Mouse (Mus musculus): ENCODE data around the gene Ebf1.

The Ebf1 gene

GRCm38 (mm10) chr11:44833351-44833996 lies 216.4 kb downstream of the Ebf1 start:
- DNase-seq (ENCODE audit: low read depth, low spot score) = no peak

- DNase-seq (ENCODE audit: low read depth, low spot score) = no peak
These were observed 218.0 kb downstream of the Ebf1 start for GRCm38 (mm10) chr11:44835166-44835565.

GRCm38 (mm10) chr11:44837592-44837991 lies 220.5 kb downstream of the Ebf1 start:
- DNase-seq (ENCODE audit: low read depth, low spot score) = no peak

GRCm38 (mm10) chr11:44841127-44842056 lies 224.3 kb downstream of the Ebf1 start:
- no peak for DNase-seq (ENCODE audit: low read depth, low spot score)

GRCm38 (mm10) chr11:44851874-44852273 lies 234.8 kb downstream of the Ebf1 start:
- DNase-seq (ENCODE audit: low read depth, low spot score) = no peak

- no peak for DNase-seq (ENCODE audit: low read depth, low spot score)
These were observed 235.8 kb downstream of the Ebf1 start for GRCm38 (mm10) chr11:44852921-44853320.

GRCm38 (mm10) chr11:44854496-44854895 lies 237.4 kb downstream of the Ebf1 start:
- DNase-seq (ENCODE audit: low read depth, low spot score) = no peak

- DNase-seq (ENCODE audit: low read depth, low spot score) = no peak
These were observed 244.0 kb downstream of the Ebf1 start for GRCm38 (mm10) chr11:44861108-44861507.

DNA sequence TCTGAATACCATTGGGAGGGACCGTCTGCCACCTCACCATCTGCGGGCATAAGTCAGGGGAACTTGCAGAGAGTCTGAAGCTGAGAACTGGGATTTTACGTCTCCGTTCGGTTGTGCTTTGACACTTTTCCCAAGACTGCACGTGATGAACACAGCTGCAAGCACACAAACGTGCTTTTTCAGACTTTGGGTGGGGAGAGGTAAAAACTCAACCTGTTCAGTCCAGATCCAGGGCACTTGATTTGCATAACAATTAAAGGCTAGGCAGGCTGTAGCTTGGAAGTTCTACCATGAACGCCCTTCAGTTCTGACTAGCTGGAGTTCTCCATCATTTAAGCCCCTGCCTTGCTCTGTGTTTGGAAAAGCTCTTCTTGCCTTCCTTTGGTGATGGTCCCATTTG lies 246.8 kb downstream of the Ebf1 start:
- DNase-seq (ENCODE audit: low read depth, low spot score) = peak; percentile 80

- no peak for DNase-seq (ENCODE audit: low read depth, low spot score)
These were observed 249.5 kb downstream of the Ebf1 start for GRCm38 (mm10) chr11:44866476-44867149.

DNA sequence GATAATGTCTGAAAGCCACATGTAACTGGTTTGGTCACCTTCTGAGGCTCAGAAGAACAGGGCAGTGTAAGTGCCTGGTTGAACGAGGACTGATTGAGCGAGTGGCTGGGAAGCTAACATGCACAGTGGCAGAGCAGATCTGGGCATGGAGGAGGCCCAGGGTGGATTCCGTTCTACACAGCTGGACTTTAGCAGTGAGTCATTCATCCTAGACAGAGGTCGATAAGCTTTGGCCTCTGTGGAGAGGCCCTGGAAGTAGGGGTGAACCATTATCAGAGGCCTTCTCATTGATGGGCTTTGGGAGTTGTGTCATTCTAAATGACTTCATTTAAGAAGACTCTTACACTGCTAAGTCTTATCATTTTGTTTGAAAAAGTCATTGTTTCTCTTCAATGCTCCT lies 250.3 kb downstream of the Ebf1 start:
- DNase-seq (ENCODE audit: low read depth, low spot score) = no peak

DNA sequence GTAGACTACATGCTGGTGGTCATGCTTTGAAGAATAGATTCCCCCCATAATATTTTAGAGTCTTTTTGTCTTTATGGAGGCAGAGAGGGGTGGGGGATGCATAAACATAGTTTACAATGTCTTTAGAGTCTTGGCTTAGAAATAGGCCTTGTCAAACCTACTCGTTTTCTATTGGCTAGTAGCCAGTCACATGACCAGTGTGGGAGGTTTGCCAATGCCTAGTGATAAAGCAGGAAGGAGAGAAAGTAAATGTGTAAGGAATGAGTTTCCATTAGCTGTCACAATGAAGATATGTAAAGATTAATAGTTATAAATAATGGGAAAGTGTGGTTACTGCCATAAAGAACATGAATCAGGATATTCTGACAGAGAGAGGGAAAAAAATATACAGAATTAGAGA lies 256.8 kb downstream of the Ebf1 start:
- no peak for DNase-seq (ENCODE audit: low read depth, low spot score)

GRCm38 (mm10) chr11:44875171-44875570 lies 258.1 kb downstream of the Ebf1 start:
- no peak for DNase-seq (ENCODE audit: low read depth, low spot score)

GRCm38 (mm10) chr11:44881056-44881683 lies 264.1 kb downstream of the Ebf1 start:
- no peak for DNase-seq (ENCODE audit: low read depth, low spot score)

GRCm38 (mm10) chr11:44882476-44882970 lies 265.4 kb downstream of the Ebf1 start:
- no peak for DNase-seq (ENCODE audit: low read depth, low spot score)

DNA sequence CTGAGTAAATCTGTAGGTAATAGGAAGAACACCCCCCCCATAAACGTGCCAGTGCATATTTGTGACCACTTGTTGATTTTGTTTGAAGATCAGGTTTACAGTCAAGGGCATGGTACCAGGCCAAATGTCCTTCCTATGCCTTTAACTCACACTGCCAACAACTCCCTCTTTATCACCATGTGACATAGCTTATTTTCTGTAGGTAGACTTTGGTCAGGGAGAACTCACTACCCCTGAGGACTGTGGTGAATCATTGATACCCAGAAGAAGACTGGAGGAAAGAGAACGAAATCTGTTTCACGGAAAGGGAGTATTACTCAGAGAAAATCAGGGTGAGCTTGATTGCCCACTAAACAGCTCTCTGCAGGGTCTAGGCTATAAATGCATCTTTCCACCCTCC lies 267.2 kb downstream of the Ebf1 start:
- no peak for DNase-seq (ENCODE audit: low read depth, low spot score)

DNA sequence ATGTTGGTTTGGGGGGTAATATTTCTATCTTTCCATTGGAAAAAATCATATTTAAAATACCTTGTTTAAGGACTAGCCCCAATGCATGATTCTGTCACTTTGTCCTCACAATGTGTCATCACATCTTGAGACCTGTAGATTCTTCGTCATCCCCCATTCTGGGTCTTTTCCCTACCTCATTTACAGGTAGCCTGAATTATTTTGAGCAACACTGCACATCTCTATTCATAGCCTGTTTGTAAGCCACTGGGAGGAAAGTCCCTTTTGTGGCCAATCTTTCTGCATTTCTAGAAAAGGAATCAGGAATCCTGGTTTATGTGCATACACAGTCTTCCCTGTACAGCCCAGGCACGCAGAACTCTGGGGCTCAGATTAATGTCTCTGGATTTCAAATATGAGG lies 269.8 kb downstream of the Ebf1 start:
- no peak for DNase-seq (ENCODE audit: low read depth, low spot score)

DNA sequence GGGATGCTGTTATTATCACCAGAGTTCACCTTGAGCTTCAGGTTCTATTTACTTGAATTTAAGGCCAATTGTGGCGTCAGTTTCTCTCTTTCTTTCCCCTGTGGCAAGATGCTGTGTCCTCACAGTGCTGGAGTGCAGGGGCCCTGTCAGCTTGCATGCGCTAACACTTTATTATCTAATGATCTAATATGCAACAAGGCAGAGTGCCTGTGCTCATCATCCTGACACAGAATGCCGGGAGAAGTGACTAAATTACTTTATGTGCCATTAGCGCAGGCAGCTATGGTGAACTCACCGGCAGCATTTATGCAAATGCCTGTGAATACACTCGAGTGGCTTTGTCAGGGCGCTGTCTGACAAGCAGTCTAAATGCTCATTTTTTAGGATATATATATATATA lies 270.6 kb downstream of the Ebf1 start:
- DNase-seq (ENCODE audit: low read depth, low spot score) = no peak

DNA sequence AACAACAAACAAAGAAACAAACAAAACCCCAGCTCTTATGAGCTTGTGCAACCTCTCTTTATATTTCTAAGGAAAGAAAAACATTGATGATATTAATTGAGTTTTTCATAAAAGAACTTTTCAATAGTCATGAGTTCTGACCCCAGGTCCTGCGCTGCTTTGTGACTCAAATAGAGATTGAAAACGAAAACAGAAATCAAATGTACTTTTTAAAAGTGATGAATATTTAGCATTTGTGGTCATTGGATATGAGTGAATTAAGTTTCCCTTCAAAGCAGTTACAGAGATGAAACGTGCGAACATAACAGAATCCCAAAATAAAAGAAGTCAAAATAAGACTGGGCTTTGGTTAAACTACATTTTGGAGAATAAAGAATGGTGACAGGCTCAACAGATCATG lies 271.3 kb downstream of the Ebf1 start:
- no peak for DNase-seq (ENCODE audit: low read depth, low spot score)

DNA sequence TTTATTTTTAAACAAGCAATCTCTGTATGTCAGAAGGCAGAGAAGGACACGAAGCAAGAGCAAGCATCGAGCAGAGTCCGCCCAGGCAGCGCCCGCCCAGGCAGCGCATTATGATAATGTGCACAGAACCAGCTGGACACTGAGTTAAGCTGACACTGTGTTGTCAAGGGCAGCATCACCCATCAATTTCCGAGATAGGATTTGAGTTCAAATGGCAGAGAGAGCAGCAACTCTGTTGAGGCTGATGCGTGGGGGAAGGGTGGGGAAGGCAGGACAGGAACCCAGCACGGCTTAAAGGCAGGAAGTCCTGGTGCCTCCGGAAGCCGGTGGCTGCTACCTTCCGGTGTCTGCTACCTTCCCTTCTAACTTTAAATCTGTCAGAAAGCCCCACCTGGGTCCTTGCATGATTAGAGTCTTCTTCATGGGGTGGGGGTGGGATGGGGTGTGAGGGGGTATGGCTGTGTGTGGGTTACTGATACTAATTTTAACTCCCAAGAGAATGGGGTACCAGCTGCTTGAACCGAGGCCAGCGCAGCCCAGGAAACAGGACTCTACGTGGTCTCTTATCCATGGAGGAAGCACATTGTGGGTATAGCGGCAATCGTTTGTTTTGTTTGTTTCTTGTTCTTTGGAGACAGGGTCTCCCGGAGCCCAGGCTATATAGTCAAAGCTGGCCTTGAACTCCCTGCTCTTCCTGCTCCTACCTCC lies 275.9 kb downstream of the Ebf1 start:
- DNase-seq (ENCODE audit: low read depth, low spot score) = peak; percentile 5

DNA sequence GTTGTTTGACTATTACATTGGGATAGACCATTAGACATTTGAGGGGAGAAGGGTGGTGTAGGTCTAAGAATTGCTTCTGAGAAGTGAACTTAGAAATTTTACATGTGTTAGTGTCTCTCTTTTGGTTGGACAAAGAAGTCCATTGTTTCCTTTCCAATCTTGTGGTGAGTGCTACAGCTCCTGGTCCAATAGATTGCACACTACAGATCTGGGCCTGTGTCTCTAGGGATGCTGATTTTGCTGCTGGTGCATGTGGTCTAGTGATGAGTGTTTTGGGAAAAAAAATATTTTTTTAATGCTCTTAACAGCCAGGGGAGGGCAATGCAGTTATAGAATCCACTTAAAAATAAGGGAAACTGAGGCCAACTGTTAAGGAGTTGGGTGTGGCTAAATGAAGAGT lies 276.9 kb downstream of the Ebf1 start:
- no peak for DNase-seq (ENCODE audit: low read depth, low spot score)
